Mouse (Mus musculus): Measurements from ENCODE around the gene Kazald1. TPM values are rescaled to one million over a fixed set of nuclear protein-coding genes. Genes with fewer than 3 reads are reported as not detected.
A peak's percentile ranks its signal among the peaks of the same experiment; 100 is the strongest.

Gene Kazald1
- polyA plus RNA-seq, 1 experiment: 9.1 TPM

GRCm38 (mm10) chr19:45075323-45076035 is 438 bp downstream of the Kazald1 start:
- TF ChIP-seq POLR2A (IDR thresholded peaks at IDR 0.05; ENCODE audit: extremely low read depth, insufficient read depth, low read length) (no peak), CTCF (IDR thresholded peaks at IDR 0.05; ENCODE audit: extremely low read depth, insufficient read depth, low read length) (no peak)
- peak overlapping the region; percentile 71 for H3K4me3 ChIP-seq (ENCODE audit: insufficient read depth, low read length)
- no peaks in the 10 kb centered on the region for H3K4me1 ChIP-seq (ENCODE audit: control insufficient read depth, insufficient read depth, low read length)
- no peak overlapping the region for H3K27ac ChIP-seq (ENCODE audit: insufficient read depth, low read length)

- H3K4me3 ChIP-seq (ENCODE audit: insufficient read depth, low read length): peak overlapping the region; percentile 71
- no peaks in the 10 kb centered on the region for H3K4me1 ChIP-seq (ENCODE audit: control insufficient read depth, insufficient read depth, low read length)
- TF ChIP-seq CTCF (IDR thresholded peaks at IDR 0.05; ENCODE audit: extremely low read depth, insufficient read depth, low read length) (no peak), POLR2A (IDR thresholded peaks at IDR 0.05; ENCODE audit: extremely low read depth, insufficient read depth, low read length) (no peak)
- H3K27ac ChIP-seq (ENCODE audit: insufficient read depth, low read length): no peak overlapping the region
Observed at GRCm38 (mm10) chr19:45076036-45076575, 1.1 kb downstream of the Kazald1 start.

- Histone ChIP-seq H3K4me3 (ENCODE audit: insufficient read depth, low read length) (peak overlapping the region; percentile 43), H3K27ac (ENCODE audit: insufficient read depth, low read length) (no peak overlapping the region), H3K4me1 (ENCODE audit: control insufficient read depth, insufficient read depth, low read length) (no peaks in the 10 kb centered on the region)
- no peak for TF ChIP-seq POLR2A (IDR thresholded peaks at IDR 0.05; ENCODE audit: extremely low read depth, insufficient read depth, low read length)
- TF ChIP-seq CTCF (IDR thresholded peaks at IDR 0.05; ENCODE audit: extremely low read depth, insufficient read depth, low read length): peak; percentile 17; the same call in 1 of the 2 replicates
Observed at GRCm38 (mm10) chr19:45076586-45077510, 1.8 kb downstream of the Kazald1 start.

- no peak overlapping the region for H3K4me3 ChIP-seq (ENCODE audit: insufficient read depth, low read length)
- TF ChIP-seq POLR2A (IDR thresholded peaks at IDR 0.05; ENCODE audit: extremely low read depth, insufficient read depth, low read length) (no peak), CTCF (IDR thresholded peaks at IDR 0.05; ENCODE audit: extremely low read depth, insufficient read depth, low read length) (no peak)
- H3K27ac ChIP-seq (ENCODE audit: insufficient read depth, low read length): no peak overlapping the region
- no peaks in the 10 kb centered on the region for H3K4me1 ChIP-seq (ENCODE audit: control insufficient read depth, insufficient read depth, low read length)
Observed at GRCm38 (mm10) chr19:45077742-45078645, 3.0 kb downstream of the Kazald1 start.

- no peak overlapping the region; the same call in 1 of the 2 replicates for H3K4me3 ChIP-seq (ENCODE audit: insufficient read depth, low read length)
- H3K27ac ChIP-seq (ENCODE audit: insufficient read depth, low read length): no peak overlapping the region
- TF ChIP-seq CTCF (IDR thresholded peaks at IDR 0.05; ENCODE audit: extremely low read depth, insufficient read depth, low read length): peak; percentile 24; the same call in 1 of the 2 replicates
- TF ChIP-seq POLR2A (IDR thresholded peaks at IDR 0.05; ENCODE audit: extremely low read depth, insufficient read depth, low read length): no peak
- H3K4me1 ChIP-seq (ENCODE audit: control insufficient read depth, insufficient read depth, low read length): no peaks in the 10 kb centered on the region
Observed at GRCm38 (mm10) chr19:45078971-45079764, 4.1 kb downstream of the Kazald1 start.

GRCm38 (mm10) chr19:45079769-45080515 is 4.9 kb downstream of the Kazald1 start:
- TF ChIP-seq CTCF (IDR thresholded peaks at IDR 0.05; ENCODE audit: extremely low read depth, insufficient read depth, low read length) (no peak), POLR2A (IDR thresholded peaks at IDR 0.05; ENCODE audit: extremely low read depth, insufficient read depth, low read length) (no peak)
- H3K27ac ChIP-seq (ENCODE audit: insufficient read depth, low read length): no peak overlapping the region
- peak overlapping the region; percentile 30; the same call in 1 of the 2 replicates for H3K4me3 ChIP-seq (ENCODE audit: insufficient read depth, low read length)
- H3K4me1 ChIP-seq (ENCODE audit: control insufficient read depth, insufficient read depth, low read length): no peaks in the 10 kb centered on the region

GRCm38 (mm10) chr19:45080711-45081110 is 5.7 kb downstream of the Kazald1 start:
- TF ChIP-seq POLR2A (IDR thresholded peaks at IDR 0.05; ENCODE audit: extremely low read depth, insufficient read depth, low read length) (no peak), CTCF (IDR thresholded peaks at IDR 0.05; ENCODE audit: extremely low read depth, insufficient read depth, low read length) (no peak)
- Histone ChIP-seq H3K4me1 (ENCODE audit: control insufficient read depth, insufficient read depth, low read length) (no peaks in the 10 kb centered on the region), H3K4me3 (ENCODE audit: insufficient read depth, low read length) (no peak overlapping the region; the same call in 1 of the 2 replicates), H3K27ac (ENCODE audit: insufficient read depth, low read length) (no peak overlapping the region)

Data from cortical plate, adult 2 months (tissue).